Mouse (Mus musculus) cerebellum, adult 9-10 months (tissue): ENCODE measurements around the gene Bak1.

Source experiments
- DNase-seq: peaks from one replicate; pipeline ENCODE4 v3.0.0; 2022

The Bak1 gene

GRCm38 (mm10) chr17:26975415-26975814 is 53.4 kb downstream of the Bak1 start:
- DNase-seq: no peak

GRCm38 (mm10) chr17:26974547-26974946 is 54.3 kb downstream of the Bak1 start:
- no peak for DNase-seq

GRCm38 (mm10) chr17:26972703-26973574 is 55.9 kb downstream of the Bak1 start, which contains the start of gene Zbtb9:
TSS of gene Zbtb9 (plus strand) at chr17:26973167.
- peak; percentile 93 for DNase-seq

- DNase-seq: no peak
Observed at GRCm38 (mm10) chr17:26972107-26972506, 56.7 kb downstream of the Bak1 start.

- DNase-seq: no peak
Observed at GRCm38 (mm10) chr17:26971247-26971905, 57.4 kb downstream of the Bak1 start.

GRCm38 (mm10) chr17:26970221-26970620 is 58.6 kb downstream of the Bak1 start:
- peak; percentile 5 for DNase-seq
